ENCODE assay signal across 20 mouse cellular contexts in genomic region chr5:75599991-75600390, GRCm38 (mm10).
"Had no signal": no experiment of that assay in that cellular context is flagged by ENCODE, and none has a peak within 500 bp of the region (broad histone marks: within the 10 kb centered on the region; RNA-seq: fewer than 3 reads in every experiment).

No protein-coding gene starts in this region.

- DNase-seq: gastrocnemius, postnatal 14 days; heart, adult 18-20 months; heart, postnatal 10 days; heart, postnatal 36 days; kidney, adult 11 months; kidney, adult 8-10 months; kidney, postnatal 10 days; kidney, postnatal 36 days; liver; liver, embryonic 13.5 days; liver, postnatal 0 days had no signal

- H3K9me3 ChIP-seq: heart, embryonic 10.5 days; heart, embryonic 12.5 days; hindbrain, embryonic 13.5 days; hindbrain, embryonic 15.5 days; limb, embryonic 10.5 days; limb, embryonic 12.5 days; liver, embryonic 13.5 days; liver, embryonic 15.5 days had no signal

- H3K36me3 ChIP-seq: heart, embryonic 10.5 days; heart, embryonic 12.5 days; hindbrain, embryonic 13.5 days; hindbrain, embryonic 15.5 days; limb, embryonic 10.5 days; limb, embryonic 12.5 days; liver, embryonic 13.5 days; liver, embryonic 15.5 days had no signal

- H3K4me3 ChIP-seq: heart, embryonic 10.5 days; heart, embryonic 12.5 days; hindbrain, embryonic 13.5 days; hindbrain, embryonic 15.5 days; layer of hippocampus, adult 2 months; left cerebral cortex, adult 2 months; limb, embryonic 10.5 days; limb, embryonic 12.5 days; liver, embryonic 13.5 days; liver, embryonic 15.5 days had no signal

- H3K27me3 ChIP-seq: heart, embryonic 12.5 days; hindbrain, embryonic 13.5 days; hindbrain, embryonic 15.5 days; limb, embryonic 12.5 days; liver, embryonic 13.5 days; liver, embryonic 15.5 days had no signal
